Mouse (Mus musculus) brown adipose tissue, adult 24 weeks (tissue): ENCODE data around the gene Smtnl2. TPM values are rescaled to one million over a fixed set of nuclear protein-coding genes. Genes with fewer than 3 reads are reported as not detected.

ENCODE experiments used
- H3K27ac ChIP-seq: fragments of 200-500 bp; replicated peaks from 2 replicates; pipeline ENCODE4 v1.5.1; 2012; ENCODE audit warnings: low read depth, mild to moderate bottlenecking, low read length
- H3K4me1 ChIP-seq: fragments of 200-500 bp; 2 replicates; pipeline ENCODE4 v1.6.1; 2012; ENCODE audit warnings: low read length, mixed read lengths; ENCODE audit not compliant: control insufficient read depth, insufficient read depth, insufficient read length
- H3K4me3 ChIP-seq: fragments of 200-500 bp; 2 replicates; pipeline ENCODE4 v1.5.1; 2012; ENCODE audit warnings: low read depth, mild to moderate bottlenecking, low read length, moderate library complexity; ENCODE audit not compliant: insufficient read depth
- polyA plus RNA-seq: library from polyadenylated mRNA; stranded (reverse); fragments of >200 nt; gene quantifications from 2 replicates; pipeline ENCODE4 v1.2.4, GENCODE M21; 2012; ENCODE audit not compliant: missing spikeins, insufficient read depth, insufficient read length

The Smtnl2 gene
- polyA plus RNA-seq, 1 experiment, result 8.2 TPM

GRCm38 (mm10) chr11:72367934-72368674 is 43.4 kb downstream of the Smtnl2 start:
- Histone ChIP-seq H3K4me1 (no peaks in the 10 kb centered on the region), H3K4me3 (no peak overlapping the region), H3K27ac (no peak overlapping the region)

- H3K4me1 ChIP-seq, result no peaks in the 10 kb centered on the region; the same call in 1 of the 2 replicates
- no peak overlapping the region for H3K4me3 ChIP-seq
- H3K27ac ChIP-seq, result no peak overlapping the region
Measured at GRCm38 (mm10) chr11:72366126-72366525, 45.4 kb downstream of the Smtnl2 start.

GRCm38 (mm10) chr11:72364526-72364925 is 47.0 kb downstream of the Smtnl2 start:
- Histone ChIP-seq H3K4me3 (no peak overlapping the region), H3K27ac (no peak overlapping the region), H3K4me1 (no peaks in the 10 kb centered on the region; the same call in 1 of the 2 replicates)

GRCm38 (mm10) chr11:72363523-72364240 is 47.8 kb downstream of the Smtnl2 start:
- no peaks in the 10 kb centered on the region; the same call in 1 of the 2 replicates for H3K4me1 ChIP-seq
- no peak overlapping the region for H3K27ac ChIP-seq
- no peak overlapping the region for H3K4me3 ChIP-seq

GRCm38 (mm10) chr11:72362347-72362741 is 49.2 kb downstream of the Smtnl2 start, which contains the start of gene Tekt1:
Tekt1 (minus strand) TSS chr11:72362442.
- H3K4me1 ChIP-seq, result no peaks in the 10 kb centered on the region; the same call in 1 of the 2 replicates
- no peak within 1 kb of the TSS for H3K27ac ChIP-seq
- H3K4me3 ChIP-seq, result peak within 1 kb of the TSS; percentile 42

GRCm38 (mm10) chr11:72361385-72362346 is 49.8 kb downstream of the Smtnl2 start:
- peak overlapping the region; percentile 42 for H3K4me3 ChIP-seq
- H3K4me1 ChIP-seq, result no peaks in the 10 kb centered on the region; the same call in 1 of the 2 replicates
- H3K27ac ChIP-seq, result no peak overlapping the region

GRCm38 (mm10) chr11:72354971-72355728 is 56.4 kb downstream of the Smtnl2 start:
- no peak overlapping the region for H3K27ac ChIP-seq
- no peaks in the 10 kb centered on the region for H3K4me1 ChIP-seq
- no peak overlapping the region for H3K4me3 ChIP-seq

GRCm38 (mm10) chr11:72353186-72353585 is 58.3 kb downstream of the Smtnl2 start:
- H3K4me1 ChIP-seq, result 0 out of 2 replicates have a peak, but pooled peaks cover 5% of the 10 kb centered on the region
- no peak overlapping the region for H3K4me3 ChIP-seq
- H3K27ac ChIP-seq, result no peak overlapping the region

GRCm38 (mm10) chr11:72352272-72352671 is 59.2 kb downstream of the Smtnl2 start:
- H3K27ac ChIP-seq, result no peak overlapping the region

GRCm38 (mm10) chr11:72349652-72350051 is 61.9 kb downstream of the Smtnl2 start:
- 0 out of 2 replicates have a peak, but pooled peaks cover 5% of the 10 kb centered on the region for H3K4me1 ChIP-seq
- H3K4me3 ChIP-seq, result no peak overlapping the region
- no peak overlapping the region for H3K27ac ChIP-seq

More at GRCm38 (mm10) chr11:72352272-72352671, 59.2 kb downstream of the Smtnl2 start:
- Histone ChIP-seq H3K4me1 (0 out of 2 replicates have a peak, but pooled peaks cover 5% of the 10 kb centered on the region), H3K4me3 (no peak overlapping the region)

- H3K4me3 ChIP-seq, result no peak overlapping the region
- no peak overlapping the region for H3K27ac ChIP-seq
- 0 out of 2 replicates have a peak, but pooled peaks cover 5% of the 10 kb centered on the region for H3K4me1 ChIP-seq
Measured at GRCm38 (mm10) chr11:72349016-72349415, 62.5 kb downstream of the Smtnl2 start.

GRCm38 (mm10) chr11:72348563-72348962 is 63.0 kb downstream of the Smtnl2 start:
- H3K4me1 ChIP-seq, result 0 out of 2 replicates have a peak, but pooled peaks cover 5% of the 10 kb centered on the region
- H3K27ac ChIP-seq, result no peak overlapping the region
- no peak overlapping the region for H3K4me3 ChIP-seq

- Histone ChIP-seq H3K4me1 (0 out of 2 replicates have a peak, but pooled peaks cover 5% of the 10 kb centered on the region), H3K27ac (no peak overlapping the region), H3K4me3 (no peak overlapping the region)
Measured at GRCm38 (mm10) chr11:72344486-72344885, 67.0 kb downstream of the Smtnl2 start.

- H3K27ac ChIP-seq, result no peak overlapping the region
Measured at GRCm38 (mm10) chr11:72343904-72344303, 67.6 kb downstream of the Smtnl2 start.

More at GRCm38 (mm10) chr11:72343904-72344303, 67.6 kb downstream of the Smtnl2 start:
- Histone ChIP-seq H3K4me1 (0 out of 2 replicates have a peak, but pooled peaks cover 4% of the 10 kb centered on the region), H3K4me3 (no peak overlapping the region)
